Mouse (Mus musculus): Measurements from ENCODE around the gene Plin1. TPM values are rescaled to one million over a fixed set of nuclear protein-coding genes. Genes with fewer than 3 reads are reported as not detected.

Gene Plin1
- polyA plus RNA-seq, 1 experiment, result 0.36 TPM

DNA sequence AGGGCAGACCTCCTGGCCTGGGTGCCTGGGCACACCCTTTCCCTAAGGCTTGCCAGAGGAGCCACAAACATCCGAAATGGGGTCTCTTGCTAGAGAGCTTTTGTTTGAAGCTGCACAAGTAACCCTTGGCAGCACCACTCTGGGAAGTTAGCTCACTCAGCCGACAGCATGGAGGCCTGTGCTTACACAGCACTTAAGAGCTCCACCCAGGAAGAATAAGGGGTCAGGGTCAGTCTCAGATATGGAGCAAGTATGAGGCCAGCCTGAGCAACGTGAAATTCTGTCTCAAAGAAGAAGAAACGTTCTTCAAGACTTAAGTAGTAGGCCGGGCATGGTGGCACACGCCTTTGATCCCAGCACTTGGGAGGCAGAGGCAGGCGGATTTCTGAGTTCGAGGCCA, 29.4 kb upstream of the Plin1 start:
- DNase-seq, result no peak
- 77% methylated on average over 8 of the region's 8 CpGs for WGBS
- Histone ChIP-seq H3K27me3 (ENCODE audit: control insufficient read depth, insufficient read depth, low read length) (no peaks in the 10 kb centered on the region), H3K27ac (ENCODE audit: insufficient read depth, low read length) (no peak overlapping the region), H3K4me1 (ENCODE audit: control insufficient read depth, insufficient read depth, low read length) (no peaks in the 10 kb centered on the region), H3K4me3 (replicated peaks; ENCODE audit: insufficient read depth, low read depth, low read length) (no peak overlapping the region)
- TF ChIP-seq CTCF (IDR thresholded peaks at IDR 0.05; ENCODE audit: borderline replicate concordance, insufficient read depth, low read depth, low read length), result no peak

DNA sequence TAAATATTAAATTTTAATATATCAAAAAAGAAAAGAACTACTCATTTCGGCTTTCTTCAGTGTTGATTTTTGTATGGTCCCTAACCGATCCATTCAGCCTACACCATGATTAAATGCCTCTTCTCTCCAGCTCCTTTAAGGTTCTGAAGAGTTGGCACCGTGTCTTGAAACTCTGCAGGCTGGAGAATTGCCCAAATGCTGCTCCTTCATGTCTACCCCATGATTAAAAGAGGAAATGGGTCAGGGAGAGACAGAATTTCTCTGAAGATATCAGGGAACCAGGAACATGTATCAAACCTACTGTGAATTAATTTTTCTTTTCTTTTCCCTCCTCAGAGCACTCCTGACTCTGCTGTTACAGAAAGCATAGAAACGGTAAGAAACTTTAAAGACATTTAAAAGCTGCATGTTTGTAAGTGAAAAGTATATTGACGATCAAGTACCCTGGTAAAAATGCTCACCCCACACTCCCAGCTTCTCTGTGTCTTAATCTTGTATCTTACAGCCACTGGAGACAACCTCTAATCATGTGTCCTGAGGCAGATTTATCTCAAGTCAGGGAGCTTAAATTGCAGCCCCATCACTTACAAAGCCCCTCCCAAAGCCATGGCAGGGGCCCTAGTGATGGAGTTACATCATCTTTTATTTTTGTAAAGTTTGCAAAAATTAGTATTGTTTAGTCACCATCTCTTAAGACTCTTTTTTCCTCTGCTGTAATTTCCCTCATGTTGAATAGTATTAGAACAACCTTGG, 28.6 kb upstream of the Plin1 start:
- WGBS, result 65% methylated on average over 5 of the region's 5 CpGs
- Histone ChIP-seq H3K4me1 (ENCODE audit: control insufficient read depth, insufficient read depth, low read length) (no peaks in the 10 kb centered on the region), H3K4me3 (replicated peaks; ENCODE audit: insufficient read depth, low read depth, low read length) (no peak overlapping the region)

GRCm38 (mm10) chr7:79759766-79760165, 27.1 kb upstream of the Plin1 start:
- no peak for TF ChIP-seq POLR2A (IDR thresholded peaks at IDR 0.05; ENCODE audit: borderline replicate concordance, insufficient read depth, low read length)
- TF ChIP-seq CTCF (IDR thresholded peaks at IDR 0.05; ENCODE audit: borderline replicate concordance, insufficient read depth, low read depth, low read length), result no peak
- Histone ChIP-seq H3K27ac (ENCODE audit: insufficient read depth, low read length) (no peak overlapping the region), H3K4me1 (ENCODE audit: control insufficient read depth, insufficient read depth, low read length) (no peaks in the 10 kb centered on the region), H3K27me3 (ENCODE audit: control insufficient read depth, insufficient read depth, low read length) (no peaks in the 10 kb centered on the region), H3K4me3 (replicated peaks; ENCODE audit: insufficient read depth, low read depth, low read length) (no peak overlapping the region)
- DNase-seq, result no peak

More for the DNA sequence above, 28.6 kb upstream of the Plin1 start:
- H3K27ac ChIP-seq (ENCODE audit: insufficient read depth, low read length), result no peak overlapping the region
- no peak for TF ChIP-seq POLR2A (IDR thresholded peaks at IDR 0.05; ENCODE audit: borderline replicate concordance, insufficient read depth, low read length)
- no peak for TF ChIP-seq CTCF (IDR thresholded peaks at IDR 0.05; ENCODE audit: borderline replicate concordance, insufficient read depth, low read depth, low read length)
- no peak for DNase-seq
- no peaks in the 10 kb centered on the region for H3K27me3 ChIP-seq (ENCODE audit: control insufficient read depth, insufficient read depth, low read length)

GRCm38 (mm10) chr7:79758176-79758575, 25.5 kb upstream of the Plin1 start:
- 76% methylated on average over 6 of the region's 6 CpGs for WGBS
- no peak for TF ChIP-seq POLR2A (IDR thresholded peaks at IDR 0.05; ENCODE audit: borderline replicate concordance, insufficient read depth, low read length)
- TF ChIP-seq CTCF (IDR thresholded peaks at IDR 0.05; ENCODE audit: borderline replicate concordance, insufficient read depth, low read depth, low read length), result no peak
- H3K27ac ChIP-seq (ENCODE audit: insufficient read depth, low read length), result no peak overlapping the region
- H3K4me3 ChIP-seq (replicated peaks; ENCODE audit: insufficient read depth, low read depth, low read length), result no peak overlapping the region
- no peaks in the 10 kb centered on the region for H3K4me1 ChIP-seq (ENCODE audit: control insufficient read depth, insufficient read depth, low read length)
- DNase-seq, result no peak
- H3K27me3 ChIP-seq (ENCODE audit: control insufficient read depth, insufficient read depth, low read length), result no peaks in the 10 kb centered on the region

GRCm38 (mm10) chr7:79756334-79756733, 23.6 kb upstream of the Plin1 start:
- DNase-seq, result no peak

GRCm38 (mm10) chr7:79749511-79749910, 16.8 kb upstream of the Plin1 start:
- TF ChIP-seq POLR2A (IDR thresholded peaks at IDR 0.05; ENCODE audit: borderline replicate concordance, insufficient read depth, low read length), result no peak
- TF ChIP-seq CTCF (IDR thresholded peaks at IDR 0.05; ENCODE audit: borderline replicate concordance, insufficient read depth, low read depth, low read length), result no peak
- no peak for DNase-seq
- Histone ChIP-seq H3K4me1 (ENCODE audit: control insufficient read depth, insufficient read depth, low read length) (no peaks in the 10 kb centered on the region), H3K4me3 (replicated peaks; ENCODE audit: insufficient read depth, low read depth, low read length) (no peak overlapping the region), H3K27me3 (ENCODE audit: control insufficient read depth, insufficient read depth, low read length) (no peaks in the 10 kb centered on the region), H3K27ac (ENCODE audit: insufficient read depth, low read length) (no peak overlapping the region)
- 86% methylated on average over 6 of the region's 6 CpGs for WGBS

More at GRCm38 (mm10) chr7:79756334-79756733, 23.6 kb upstream of the Plin1 start:
- no peak overlapping the region for H3K27ac ChIP-seq (ENCODE audit: insufficient read depth, low read length)
- WGBS, result 45% methylated on average over 2 of the region's 2 CpGs
- no peaks in the 10 kb centered on the region for H3K27me3 ChIP-seq (ENCODE audit: control insufficient read depth, insufficient read depth, low read length)
- TF ChIP-seq POLR2A (IDR thresholded peaks at IDR 0.05; ENCODE audit: borderline replicate concordance, insufficient read depth, low read length) (no peak), CTCF (IDR thresholded peaks at IDR 0.05; ENCODE audit: borderline replicate concordance, insufficient read depth, low read depth, low read length) (no peak)
- no peak overlapping the region for H3K4me3 ChIP-seq (replicated peaks; ENCODE audit: insufficient read depth, low read depth, low read length)
- H3K4me1 ChIP-seq (ENCODE audit: control insufficient read depth, insufficient read depth, low read length), result no peaks in the 10 kb centered on the region

DNA sequence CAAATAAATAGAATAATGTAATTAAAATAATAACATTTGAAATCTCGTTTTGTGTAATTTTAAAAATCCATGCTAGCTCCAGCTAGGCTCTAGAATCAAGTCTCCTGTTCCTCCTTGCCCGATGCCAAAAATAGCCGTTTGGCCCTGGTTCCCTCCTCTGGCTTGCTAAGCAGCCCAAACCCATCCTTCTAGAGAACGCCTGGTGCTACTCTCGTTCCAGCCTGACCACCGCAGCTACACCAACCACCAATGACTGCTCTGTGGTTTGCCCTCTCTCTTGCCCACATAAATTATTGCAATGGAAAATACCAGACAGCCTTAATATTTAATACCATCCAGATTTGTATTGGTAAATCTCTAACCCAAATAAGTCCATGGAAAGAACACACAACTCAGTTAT, 15.0 kb upstream of the Plin1 start:
- TF ChIP-seq POLR2A (IDR thresholded peaks at IDR 0.05; ENCODE audit: borderline replicate concordance, insufficient read depth, low read length) (no peak), CTCF (IDR thresholded peaks at IDR 0.05; ENCODE audit: borderline replicate concordance, insufficient read depth, low read depth, low read length) (no peak)
- 48% methylated on average over 6 of the region's 6 CpGs for WGBS
- Histone ChIP-seq H3K27me3 (ENCODE audit: control insufficient read depth, insufficient read depth, low read length) (no peaks in the 10 kb centered on the region), H3K27ac (ENCODE audit: insufficient read depth, low read length) (no peak overlapping the region), H3K4me3 (replicated peaks; ENCODE audit: insufficient read depth, low read depth, low read length) (no peak overlapping the region), H3K4me1 (ENCODE audit: control insufficient read depth, insufficient read depth, low read length) (no peaks in the 10 kb centered on the region)
- DNase-seq, result no peak

DNA sequence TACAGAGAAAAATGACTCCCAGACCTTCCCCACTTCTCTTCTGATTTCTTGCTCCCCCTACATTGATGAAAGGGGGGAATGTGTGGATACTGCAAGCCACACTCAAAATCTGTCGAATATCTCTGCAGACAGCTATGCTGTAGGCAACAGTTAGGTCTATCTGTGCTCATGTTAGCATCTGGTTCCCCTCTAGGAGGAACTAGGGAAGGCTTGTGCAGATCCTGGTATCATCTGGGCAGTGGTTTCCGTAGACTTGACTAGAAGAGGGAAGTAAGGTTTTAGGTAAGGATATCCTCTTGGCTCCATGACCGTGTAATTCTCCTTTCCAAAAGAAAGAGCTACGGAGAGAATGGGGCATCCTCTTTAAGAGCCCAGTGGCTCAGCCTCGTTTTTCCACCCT, 11.9 kb upstream of the Plin1 start:
- TF ChIP-seq POLR2A (IDR thresholded peaks at IDR 0.05; ENCODE audit: borderline replicate concordance, insufficient read depth, low read length) (no peak), CTCF (IDR thresholded peaks at IDR 0.05; ENCODE audit: borderline replicate concordance, insufficient read depth, low read depth, low read length) (no peak)

More for the DNA sequence above, 11.9 kb upstream of the Plin1 start:
- 86% methylated on average over 5 of the region's 5 CpGs for WGBS
- Histone ChIP-seq H3K27ac (ENCODE audit: insufficient read depth, low read length) (no peak overlapping the region), H3K27me3 (ENCODE audit: control insufficient read depth, insufficient read depth, low read length) (no peaks in the 10 kb centered on the region), H3K4me3 (replicated peaks; ENCODE audit: insufficient read depth, low read depth, low read length) (no peak overlapping the region), H3K4me1 (ENCODE audit: control insufficient read depth, insufficient read depth, low read length) (no peaks in the 10 kb centered on the region)
- DNase-seq, result no peak
